In the genomic region with DNA sequence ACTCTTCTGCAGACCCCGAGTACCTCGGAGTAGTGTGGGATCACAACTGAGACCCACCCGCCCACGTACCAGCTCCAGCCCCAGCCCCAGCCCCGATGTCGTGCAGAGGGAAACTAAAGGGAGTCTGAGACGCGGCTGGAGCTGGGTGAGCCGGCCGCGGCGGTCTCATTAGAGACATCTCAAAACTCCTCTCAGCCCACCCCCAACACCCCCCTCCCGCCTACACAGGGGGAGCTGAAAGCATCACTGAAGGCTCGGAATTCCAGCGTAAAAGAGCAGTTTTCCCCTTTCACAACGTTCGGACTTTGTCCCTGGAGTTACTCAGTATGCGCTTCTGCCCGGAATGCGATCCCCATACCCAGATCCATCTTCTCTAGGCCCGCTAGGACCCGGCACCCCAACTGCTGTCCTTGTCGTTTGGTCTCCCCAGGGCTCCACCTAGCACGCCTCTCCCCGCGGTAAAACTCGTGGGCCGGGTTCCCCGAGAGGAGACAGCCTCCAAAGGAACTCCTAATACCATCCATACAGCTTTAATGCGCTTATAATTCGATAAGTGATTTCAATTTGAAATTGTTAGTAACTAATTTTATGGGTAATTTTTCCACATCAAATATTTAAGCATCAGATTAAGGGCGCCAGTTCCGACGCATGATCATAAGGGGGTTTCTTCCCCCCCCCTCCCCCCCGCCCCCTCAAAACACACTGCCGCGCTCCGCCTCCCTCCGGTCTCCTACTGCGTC, we compare ENCODE assay signal across 8 mouse cellular contexts.
DNase-seq lines count a peak whose midpoint lies in the region; ATAC-seq lines count a peak whose summit lies in the region.

No protein-coding gene starts in this region.

- ATAC-seq in limb, embryonic 13.5 days (ENCODE audit: low FRiP score, low read depth), result peak; percentile 20; the same call in 1 of the 2 replicates
- ATAC-seq in midbrain, embryonic 16.5 days, result peak; percentile 43
- ATAC-seq in inflammation-experienced regulatory T-cells, adult 6 months, result no peak

- peak overlapping the region; percentile 48 for H3K9ac ChIP-seq in limb, embryonic 13.5 days
- peak overlapping the region; percentile 45 for H3K9ac ChIP-seq in midbrain, embryonic 16.5 days (ENCODE audit: low read depth, low read length)

- WGBS in limb, embryonic 13.5 days, result under 1% methylated on average over 39 of the region's 40 CpGs
- under 1% methylated on average over 40 of the region's 40 CpGs for WGBS in midbrain, embryonic 16.5 days

- H3K36me3 ChIP-seq in limb, embryonic 13.5 days, result no peaks in the 10 kb centered on the region
- no peaks in the 10 kb centered on the region for H3K36me3 ChIP-seq in midbrain, embryonic 16.5 days (ENCODE audit: control insufficient read depth, insufficient read depth, low read length)

- peaks cover 9% of the 10 kb centered on the region for H3K4me1 ChIP-seq in limb, embryonic 13.5 days
- peaks cover 10% of the 10 kb centered on the region; the same call in 1 of the 2 replicates for H3K4me1 ChIP-seq in midbrain, embryonic 16.5 days (ENCODE audit: control insufficient read depth, insufficient read depth, low read length)

- H3K27ac ChIP-seq in limb, embryonic 13.5 days, result no peak overlapping the region
- no peak overlapping the region; the same call in 1 of the 2 replicates for H3K27ac ChIP-seq in midbrain, embryonic 16.5 days (ENCODE audit: low read length)

- H3K4me3 ChIP-seq in limb, embryonic 13.5 days, result peak overlapping the region; percentile 48
- peak overlapping the region; percentile 44 for H3K4me3 ChIP-seq in midbrain, embryonic 16.5 days (ENCODE audit: low read depth, low read length)

- peak; percentile 15 to 16 for DNase-seq in layer of hippocampus, postnatal 14 days (ENCODE audit: low spot score in 2 of 2)
- DNase-seq in layer of hippocampus, adult 9-11 months, result no peak
- DNase-seq in NIH3T3 (ENCODE audit: low read depth), result peak; percentile 67
- DNase-seq in embryo, embryonic 10.5 days (ENCODE audit: low spot score), result peak; percentile 73
- peak; percentile 45 for DNase-seq in heart, postnatal 4 days

- H3K4me2 ChIP-seq in limb, embryonic 13.5 days (replicated peaks), result peak overlapping the region; percentile 73
- peak overlapping the region; percentile 78 for H3K4me2 ChIP-seq in midbrain, embryonic 16.5 days (ENCODE audit: low read length)

- no peaks in the 10 kb centered on the region for H3K9me3 ChIP-seq in limb, embryonic 13.5 days
- H3K9me3 ChIP-seq in midbrain, embryonic 16.5 days (replicated peaks; ENCODE audit: control insufficient read depth, low read length, poor library complexity, severe bottlenecking), result no peaks in the 10 kb centered on the region

- H3K27me3 ChIP-seq in limb, embryonic 13.5 days, result peaks cover 67% of the 10 kb centered on the region
- H3K27me3 ChIP-seq in midbrain, embryonic 16.5 days (ENCODE audit: control insufficient read depth, insufficient read depth, low read depth, low read length), result peaks cover 2% of the 10 kb centered on the region; the same call in 1 of the 2 replicates
